Mouse (Mus musculus) liver, embryonic 14.5 days (tissue): ENCODE data around the gene Taar7d. TPM values are rescaled to one million over a fixed set of nuclear protein-coding genes. Genes with fewer than 3 reads are reported as not detected.

ENCODE experiments used
- ATAC-seq: fragments of 200-750 bp; cut with Nextera tagmentation; 2 replicates; pipeline ENCODE4 v1.8.0; 2017; ENCODE audit warnings: moderate number of reproducible peaks, mild to moderate bottlenecking, moderate library complexity; ENCODE audit not compliant: insufficient read depth
- DNase-seq, 3 experiments: peaks; one replicate each; pipeline ENCODE4 v3.0.0-alpha.2; 2012 to 2013; ENCODE audit warnings: low read depth in 3 of 3, low spot score in 3 of 3
- H3K27ac ChIP-seq: fragments of 300-500 bp; sonication (generic); 2 replicates; pipeline ENCODE4 v1.5.1; 2014; ENCODE audit warnings: moderate library complexity, mild to moderate bottlenecking, control low read depth, inconsistent platforms
- H3K27me3 ChIP-seq: fragments of 300-500 bp; sonication (generic); 2 replicates; pipeline ENCODE4 v1.6.1; 2014; ENCODE audit warnings: mild to moderate bottlenecking, low read length, moderate library complexity; ENCODE audit not compliant: control insufficient read depth, insufficient read depth
- H3K36me3 ChIP-seq: fragments of 300-500 bp; sonication (generic); replicated peaks from 2 replicates; pipeline ENCODE4 v1.6.1; 2014; ENCODE audit warnings: low read depth; ENCODE audit not compliant: control insufficient read depth, insufficient read depth
- H3K4me1 ChIP-seq, 2 experiments: fragments of 200-500 bp in 1 of 2; fragments of 300-500 bp in 1 of 2; sonication (generic) in 1 of 2; replicated peaks; 2 replicates each; pipeline ENCODE4 v1.6.1; 2012 to 2014; ENCODE audit warnings: antibody characterized with exemption in 1 of 2, inconsistent platforms in 1 of 2, low read length in 1 of 2; ENCODE audit not compliant: control insufficient read depth in 2 of 2, insufficient read depth in 2 of 2
- H3K4me2 ChIP-seq: fragments of 300-500 bp; sonication (generic); 2 replicates; pipeline ENCODE4 v1.6.1; 2014; ENCODE audit warnings: low read depth, mild to moderate bottlenecking, control low read depth, moderate library complexity
- H3K4me3 ChIP-seq, 2 experiments: fragments of 200-500 bp in 1 of 2; fragments of 300-500 bp in 1 of 2; sonication (generic) in 1 of 2; 2 replicates each; pipeline ENCODE4 v1.5.1; 2012 to 2014; ENCODE audit warnings: low read depth in 2 of 2, low read length in 2 of 2, mild to moderate bottlenecking in 2 of 2, control low read depth in 1 of 2, inconsistent platforms in 1 of 2, moderate library complexity in 1 of 2; ENCODE audit not compliant: insufficient read depth in 1 of 2
- H3K9ac ChIP-seq: fragments of 300-500 bp; sonication (generic); replicated peaks from 2 replicates; pipeline ENCODE4 v1.6.1; 2014; ENCODE audit warnings: mild to moderate bottlenecking, control low read depth, moderate library complexity
- H3K9me3 ChIP-seq: fragments of 300-500 bp; sonication (generic); 2 replicates; pipeline ENCODE4 v1.6.1; 2016; ENCODE audit warnings: low read length, mixed read lengths; ENCODE audit not compliant: control insufficient read depth
- CTCF ChIP-seq: IDR thresholded peaks from 2 replicates; pipeline ENCODE4 v1.5.1; 2016; ENCODE audit warnings: antibody characterized with exemption, low read depth, control low read depth
- EP300 ChIP-seq: IDR thresholded peaks from 2 replicates; pipeline ENCODE4 v1.6.1; 2016; ENCODE audit warnings: antibody characterized with exemption, low read depth
- WGBS: fragments of 180-500 bp; shearing (Covaris S2); extraction: QIAGEN DNeasy Blood & Tissue Kit; methylation state at CpG from one replicate; pipeline ENCODE4 v1.1.7; 2014; ENCODE audit not compliant: insufficient replicate concordance; 5-methylcytosine and 5-hydroxymethylcytosine counted together
- polyA plus RNA-seq, 2 experiments: library from polyadenylated mRNA; depleted of rRNA in 1 of 2; stranded (reverse) in 1 of 2; unstranded in 1 of 2; fragments of >200 nt; fragmentation: Nextera tagmentation in 1 of 2; extraction: Ambion mirVana in 1 of 2; gene quantifications; 2 replicates each; pipeline versions ENCODE4 v1.2.1 to v1.2.3; 2012 to 2014

The Taar7d gene
- polyA plus RNA-seq (2012; rRNA removed): 0.05 TPM in 1 of 2 replicates, not detected in the other
- not detected in 2 replicates for polyA plus RNA-seq (2014; fragmentation: Nextera tagmentation; extraction: Ambion mirVana)

- Histone ChIP-seq H3K4me3 (no peak within 1 kb of the TSS), H3K4me1 (no peaks in the 10 kb centered on the region), H3K27me3 (no peaks in the 10 kb centered on the region), H3K9me3 (no peaks in the 10 kb centered on the region), H3K27ac (no peak within 1 kb of the TSS), H3K36me3 (no peaks in the 10 kb centered on the region), H3K4me2 (no peak within 1 kb of the TSS), H3K9ac (no peak within 1 kb of the TSS)
- TF ChIP-seq EP300: no peak
- no peak for TF ChIP-seq CTCF
- DNase-seq: no peak
- ATAC-seq: no peak
Measured at GRCm38 (mm10) chr10:24026922-24027321, at the start of gene Taar7d. Gene Taar7d (plus strand): TSS chr10:24027222.

- no peaks in the 10 kb centered on the region for H3K36me3 ChIP-seq
- TF ChIP-seq CTCF: no peak
- TF ChIP-seq EP300: no peak
- H3K9ac ChIP-seq: no peak overlapping the region
- no peak overlapping the region for H3K4me2 ChIP-seq
- no peaks in the 10 kb centered on the region for H3K9me3 ChIP-seq
- H3K27me3 ChIP-seq: no peaks in the 10 kb centered on the region
- no peak for DNase-seq
- 42% methylated on average over 4 of the region's 4 CpGs for WGBS
- H3K27ac ChIP-seq: no peak overlapping the region
- H3K4me3 ChIP-seq: no peak overlapping the region
- 0 out of 4 replicates have a peak, but pooled peaks cover 0 to 2% of the 10 kb centered on the region in 2 experiments for H3K4me1 ChIP-seq
- no peak for ATAC-seq
Measured at GRCm38 (mm10) chr10:23977958-23978357, 49.1 kb upstream of the Taar7d start.

- Histone ChIP-seq H3K4me1 (0 out of 4 replicates have a peak, but pooled peaks cover 0 to 2% of the 10 kb centered on the region in 2 experiments), H3K9ac (no peak overlapping the region), H3K27me3 (no peaks in the 10 kb centered on the region), H3K36me3 (no peaks in the 10 kb centered on the region), H3K4me3 (no peak overlapping the region), H3K9me3 (no peaks in the 10 kb centered on the region), H3K27ac (no peak overlapping the region), H3K4me2 (no peak overlapping the region)
- ATAC-seq (peak; percentile 53; the same call in 1 of the 2 replicates), DNase-seq (peak; percentile 30 to 46 (median 45))
- peak; percentile 88 for TF ChIP-seq CTCF
- no peak for TF ChIP-seq EP300
- WGBS: 35% methylated on average over 16 of the region's 16 CpGs
Measured at GRCm38 (mm10) chr10:23978901-23979705, 47.9 kb upstream of the Taar7d start.

GRCm38 (mm10) chr10:23985546-23985945 is 41.5 kb upstream of the Taar7d start, which contains the start of gene Taar6:
Gene Taar6 (minus strand): TSS chr10:23985646.
- H3K4me3 ChIP-seq: no peak within 1 kb of the TSS
- ATAC-seq (no peak), DNase-seq (no peak)
- no peaks in the 10 kb centered on the region for H3K27me3 ChIP-seq
- no peak within 1 kb of the TSS for H3K27ac ChIP-seq
- no peak within 1 kb of the TSS for H3K4me2 ChIP-seq
- no peaks in the 10 kb centered on the region for H3K36me3 ChIP-seq
- H3K4me1 ChIP-seq: no peaks in the 10 kb centered on the region
- WGBS: 58% methylated on average over 8 of the region's 8 CpGs
- no peak within 1 kb of the TSS for H3K9ac ChIP-seq
- no peaks in the 10 kb centered on the region for H3K9me3 ChIP-seq
- TF ChIP-seq EP300 (no peak), CTCF (no peak)

- Histone ChIP-seq H3K4me1 (no peaks in the 10 kb centered on the region), H3K4me2 (no peak overlapping the region), H3K36me3 (no peaks in the 10 kb centered on the region), H3K27ac (no peak overlapping the region), H3K27me3 (no peaks in the 10 kb centered on the region), H3K4me3 (no peak overlapping the region), H3K9ac (no peak overlapping the region), H3K9me3 (no peaks in the 10 kb centered on the region)
- no peak for ATAC-seq
- TF ChIP-seq CTCF: no peak
- no peak for TF ChIP-seq EP300
- 30% methylated on average over 5 of the region's 5 CpGs for WGBS
- DNase-seq: no peak
Measured at GRCm38 (mm10) chr10:23986419-23986818, 40.6 kb upstream of the Taar7d start.
